Mouse (Mus musculus) megakaryocyte progenitor cell, adult 5-6 weeks (primary cell): ENCODE results near the gene Senp1. TPM values are rescaled to one million over a fixed set of nuclear protein-coding genes. Genes with fewer than 3 reads are reported as not detected.

Experiments used
- ATAC-seq: replicated peaks from 2 replicates; pipeline ENCODE4 v1.8.0; 2016; ENCODE audit warnings: mild to moderate bottlenecking, moderate TSS enrichment, inconsistent platforms; ENCODE audit not compliant: poor library complexity
- total RNA-seq, 2 experiments: library from RNA; stranded (forward) in 1 of 2; stranded (reverse) in 1 of 2; fragments of 157-497, 149-512 nt in 1 of 2; fragments of 200-1000 nt in 1 of 2; gene quantifications; 2 replicates each; pipeline versions ENCODE4 v1.2.3 to v1.2.4; 2015 to 2017

Gene Senp1
- 55.1 and 60.2 TPM in 2 replicates for total RNA-seq (2015)
- 53.0 and 57.6 TPM in 2 replicates for total RNA-seq (2017)

- peak; percentile 85 for ATAC-seq
Measured at GRCm38 (mm10) chr15:98093121-98094011, at the start of gene Senp1. TSS of gene Senp1 (minus strand) at chr15:98093744.

- no peak for ATAC-seq
Measured at GRCm38 (mm10) chr15:98142515-98142914, 49.0 kb upstream of the Senp1 start.

- no peak for ATAC-seq
Measured at GRCm38 (mm10) chr15:98140809-98141208, 47.3 kb upstream of the Senp1 start.

- ATAC-seq, result peak; percentile 76
Measured at GRCm38 (mm10) chr15:98139763-98140162, 46.2 kb upstream of the Senp1 start.

- no peak for ATAC-seq
Measured at GRCm38 (mm10) chr15:98136871-98137270, 43.3 kb upstream of the Senp1 start.

- no peak for ATAC-seq
Measured at GRCm38 (mm10) chr15:98135671-98136070, 42.1 kb upstream of the Senp1 start.

- no peak for ATAC-seq
Measured at GRCm38 (mm10) chr15:98134666-98135065, 41.1 kb upstream of the Senp1 start.

- no peak for ATAC-seq
Measured at GRCm38 (mm10) chr15:98134034-98134433, 40.5 kb upstream of the Senp1 start.

- ATAC-seq, result no peak
Measured at GRCm38 (mm10) chr15:98133471-98133870, 39.9 kb upstream of the Senp1 start.

GRCm38 (mm10) chr15:98131942-98132655 lies 38.6 kb upstream of the Senp1 start:
- ATAC-seq, result no peak

- ATAC-seq, result no peak
Measured at GRCm38 (mm10) chr15:98131451-98131850, 37.9 kb upstream of the Senp1 start.

- ATAC-seq, result no peak
Measured at GRCm38 (mm10) chr15:98131001-98131400, 37.5 kb upstream of the Senp1 start.

- no peak for ATAC-seq
Measured at GRCm38 (mm10) chr15:98120831-98121230, 27.3 kb upstream of the Senp1 start.

GRCm38 (mm10) chr15:98119363-98119762 lies 25.8 kb upstream of the Senp1 start:
- no peak for ATAC-seq

GRCm38 (mm10) chr15:98116287-98116686 lies 22.7 kb upstream of the Senp1 start:
- peak; percentile 89 for ATAC-seq

- no peak for ATAC-seq
Measured at GRCm38 (mm10) chr15:98115779-98116163, 22.2 kb upstream of the Senp1 start.

GRCm38 (mm10) chr15:98114852-98115778 lies 21.6 kb upstream of the Senp1 start:
- no peak for ATAC-seq

GRCm38 (mm10) chr15:98114098-98114851 lies 20.7 kb upstream of the Senp1 start:
- no peak for ATAC-seq

- peak; percentile 54 for ATAC-seq
Measured at GRCm38 (mm10) chr15:98111791-98112190, 18.2 kb upstream of the Senp1 start.
